Mouse (Mus musculus) liver, embryonic 14.5 days (tissue): ENCODE results near the gene Banp.

Experiments
- CTCF ChIP-seq: IDR thresholded peaks from 2 replicates; pipeline ENCODE4 v1.5.1; 2016; ENCODE audit warnings: antibody characterized with exemption, low read depth, control low read depth
- EP300 ChIP-seq: IDR thresholded peaks from 2 replicates; pipeline ENCODE4 v1.6.1; 2016; ENCODE audit warnings: antibody characterized with exemption, low read depth

- TF ChIP-seq EP300 (no peak), CTCF (no peak)
Observed at GRCm38 (mm10) chr8:122010638-122011037, 61.1 kb downstream of the Banp start.
